Mouse (Mus musculus): Measurements from ENCODE around the gene Nog. TPM values are rescaled to one million over a fixed set of nuclear protein-coding genes. Genes with fewer than 3 reads are reported as not detected.

Nog gene
- polyA plus RNA-seq, 1 experiment, result 8.8 TPM

DNA sequence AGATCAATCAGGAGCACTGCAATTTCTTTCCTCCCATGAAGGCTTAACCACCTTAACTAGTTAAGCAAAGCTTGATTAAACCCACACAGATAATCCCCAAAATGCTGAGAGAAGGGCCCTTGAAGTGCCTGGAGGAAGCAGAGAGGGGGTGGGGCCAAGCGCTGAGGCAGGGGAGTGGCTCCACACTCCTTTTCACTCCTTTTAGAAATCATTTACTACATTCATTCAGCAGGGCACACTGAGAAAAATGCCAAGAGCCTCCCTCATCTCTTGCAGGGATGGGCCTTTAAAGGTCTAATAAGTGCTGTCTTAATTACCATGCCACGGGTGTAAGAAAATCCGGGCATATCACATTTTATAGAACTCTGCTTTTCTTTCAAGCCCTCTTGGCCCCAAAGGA, 10.2 kb upstream of the Nog start:
- no peak for TF ChIP-seq POLR2A (IDR thresholded peaks at IDR 0.05; ENCODE audit: extremely low read depth, insufficient read depth, low read length)
- TF ChIP-seq CTCF (IDR thresholded peaks at IDR 0.05; ENCODE audit: extremely low read depth, insufficient read depth, low read length), result no peak
- no peak overlapping the region for H3K27ac ChIP-seq (ENCODE audit: insufficient read depth, low read length)
- H3K4me3 ChIP-seq (ENCODE audit: insufficient read depth, low read length), result no peak overlapping the region
- no peaks in the 10 kb centered on the region for H3K4me1 ChIP-seq (ENCODE audit: control insufficient read depth, insufficient read depth, low read length)

DNA sequence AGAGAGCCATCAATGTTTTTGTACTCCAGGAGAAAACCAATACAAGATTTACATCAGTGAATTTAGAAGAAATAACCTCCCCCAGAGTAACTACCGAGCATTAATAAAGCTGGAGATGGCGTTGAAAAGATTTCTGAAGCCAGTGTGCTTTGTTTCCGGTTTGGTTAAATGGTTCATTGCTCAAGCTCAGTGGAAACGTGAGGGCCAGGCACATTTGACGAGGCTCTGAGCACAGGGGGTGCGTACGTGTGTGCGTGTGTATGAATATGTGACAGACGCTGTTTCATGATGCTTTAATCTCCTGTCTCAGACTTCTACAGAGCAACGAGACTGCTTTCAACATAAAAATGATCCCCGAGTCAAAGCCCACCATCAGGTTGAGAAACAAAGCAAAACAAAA, 8.1 kb upstream of the Nog start:
- TF ChIP-seq POLR2A (IDR thresholded peaks at IDR 0.05; ENCODE audit: extremely low read depth, insufficient read depth, low read length) (no peak), CTCF (IDR thresholded peaks at IDR 0.05; ENCODE audit: extremely low read depth, insufficient read depth, low read length) (no peak)
- no peak overlapping the region for H3K4me3 ChIP-seq (ENCODE audit: insufficient read depth, low read length)
- no peak overlapping the region for H3K27ac ChIP-seq (ENCODE audit: insufficient read depth, low read length)
- H3K4me1 ChIP-seq (ENCODE audit: control insufficient read depth, insufficient read depth, low read length), result no peaks in the 10 kb centered on the region

DNA sequence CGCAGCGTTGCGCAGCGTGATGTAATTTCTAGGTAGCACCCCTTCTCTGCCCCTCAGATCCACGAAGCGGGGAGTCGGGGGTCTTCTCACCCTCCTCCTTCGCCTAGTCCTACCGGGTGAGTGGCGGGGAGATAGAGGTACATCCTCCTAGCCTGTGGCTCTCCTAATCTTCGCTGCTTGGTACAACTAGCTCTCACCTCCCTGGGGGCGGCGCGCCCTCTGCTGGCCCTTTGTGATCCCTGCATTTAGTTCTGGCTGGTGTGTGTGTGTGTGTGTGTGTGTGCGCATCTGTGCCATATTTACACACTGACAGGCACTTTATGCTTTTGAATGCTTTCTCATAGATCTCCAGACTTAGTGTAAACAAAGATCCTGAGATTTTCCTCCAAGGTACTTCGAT, 1.3 kb upstream of the Nog start:
- no peak for TF ChIP-seq POLR2A (IDR thresholded peaks at IDR 0.05; ENCODE audit: extremely low read depth, insufficient read depth, low read length)
- TF ChIP-seq CTCF (IDR thresholded peaks at IDR 0.05; ENCODE audit: extremely low read depth, insufficient read depth, low read length), result peak; percentile 94
- no peak overlapping the region for H3K27ac ChIP-seq (ENCODE audit: insufficient read depth, low read length)
- H3K4me3 ChIP-seq (ENCODE audit: insufficient read depth, low read length), result peak overlapping the region; percentile 53
- peaks cover 2% of the 10 kb centered on the region; the same call in 1 of the 2 replicates for H3K4me1 ChIP-seq (ENCODE audit: control insufficient read depth, insufficient read depth, low read length)

DNA sequence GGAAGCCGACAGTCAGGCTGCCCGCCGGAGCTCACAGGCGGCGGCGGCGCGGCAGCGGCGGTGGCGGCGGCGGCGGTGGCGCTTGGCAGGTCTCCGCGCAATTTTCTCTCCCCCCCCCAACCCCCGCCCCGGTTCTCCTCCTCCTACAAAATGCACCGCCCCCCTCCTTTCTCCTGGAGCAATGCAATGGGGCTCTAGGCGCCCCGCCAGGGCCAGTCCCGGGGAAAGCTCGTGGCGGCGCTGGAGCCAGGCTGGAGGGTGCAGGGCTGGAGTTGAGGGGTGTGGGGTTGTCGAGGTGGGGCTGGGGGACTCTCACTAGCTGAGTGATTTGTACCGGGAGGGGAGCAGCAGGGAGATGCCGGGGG, 666 bp upstream of the Nog start:
- no peak for TF ChIP-seq CTCF (IDR thresholded peaks at IDR 0.05; ENCODE audit: extremely low read depth, insufficient read depth, low read length)
- TF ChIP-seq POLR2A (IDR thresholded peaks at IDR 0.05; ENCODE audit: extremely low read depth, insufficient read depth, low read length), result no peak
- H3K27ac ChIP-seq (ENCODE audit: insufficient read depth, low read length), result no peak overlapping the region
- H3K4me1 ChIP-seq (ENCODE audit: control insufficient read depth, insufficient read depth, low read length), result peaks cover 2% of the 10 kb centered on the region; the same call in 1 of the 2 replicates
- H3K4me3 ChIP-seq (ENCODE audit: insufficient read depth, low read length), result peak overlapping the region; percentile 53

DNA sequence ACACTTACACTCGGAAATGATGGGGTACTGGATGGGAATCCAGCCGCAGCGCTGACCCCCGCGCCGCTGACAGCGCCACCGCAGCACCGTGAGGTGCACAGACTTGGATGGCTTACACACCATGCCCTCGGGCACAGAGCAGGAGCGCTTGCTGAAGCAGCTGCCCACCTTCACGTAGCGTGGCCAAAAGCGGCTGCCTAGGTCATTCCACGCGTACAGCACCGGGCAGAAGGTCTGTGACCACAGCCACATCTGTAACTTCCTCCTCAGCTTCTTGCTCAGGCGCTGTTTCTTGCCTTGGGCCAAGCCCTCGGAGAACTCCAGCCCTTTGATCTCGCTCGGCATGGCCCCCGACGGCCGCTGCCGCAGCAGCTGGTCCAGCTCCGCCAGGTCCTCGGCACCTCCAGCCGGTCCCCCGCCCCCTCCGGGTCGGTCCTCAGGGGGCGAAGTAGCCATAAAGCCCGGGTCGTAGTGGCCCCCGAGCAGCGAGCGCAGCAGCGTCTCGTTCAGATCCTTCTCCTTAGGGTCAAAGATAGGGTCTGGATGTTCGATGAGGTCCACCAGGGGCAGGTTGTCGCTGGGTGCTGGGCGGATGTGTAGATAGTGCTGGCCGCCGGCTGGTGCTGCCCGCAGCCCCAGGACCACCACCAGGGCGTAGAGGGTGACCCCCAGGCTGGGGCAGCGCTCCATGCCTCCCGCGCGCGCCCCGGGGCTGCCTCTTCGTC, 639 bp downstream of the Nog start:
- Histone ChIP-seq H3K27ac (ENCODE audit: insufficient read depth, low read length) (peak overlapping the region; percentile 79), H3K4me3 (ENCODE audit: insufficient read depth, low read length) (peak overlapping the region; percentile 53), H3K4me1 (ENCODE audit: control insufficient read depth, insufficient read depth, low read length) (peaks cover 2% of the 10 kb centered on the region; the same call in 1 of the 2 replicates)
- TF ChIP-seq POLR2A (IDR thresholded peaks at IDR 0.05; ENCODE audit: extremely low read depth, insufficient read depth, low read length) (no peak), CTCF (IDR thresholded peaks at IDR 0.05; ENCODE audit: extremely low read depth, insufficient read depth, low read length) (no peak)

DNA sequence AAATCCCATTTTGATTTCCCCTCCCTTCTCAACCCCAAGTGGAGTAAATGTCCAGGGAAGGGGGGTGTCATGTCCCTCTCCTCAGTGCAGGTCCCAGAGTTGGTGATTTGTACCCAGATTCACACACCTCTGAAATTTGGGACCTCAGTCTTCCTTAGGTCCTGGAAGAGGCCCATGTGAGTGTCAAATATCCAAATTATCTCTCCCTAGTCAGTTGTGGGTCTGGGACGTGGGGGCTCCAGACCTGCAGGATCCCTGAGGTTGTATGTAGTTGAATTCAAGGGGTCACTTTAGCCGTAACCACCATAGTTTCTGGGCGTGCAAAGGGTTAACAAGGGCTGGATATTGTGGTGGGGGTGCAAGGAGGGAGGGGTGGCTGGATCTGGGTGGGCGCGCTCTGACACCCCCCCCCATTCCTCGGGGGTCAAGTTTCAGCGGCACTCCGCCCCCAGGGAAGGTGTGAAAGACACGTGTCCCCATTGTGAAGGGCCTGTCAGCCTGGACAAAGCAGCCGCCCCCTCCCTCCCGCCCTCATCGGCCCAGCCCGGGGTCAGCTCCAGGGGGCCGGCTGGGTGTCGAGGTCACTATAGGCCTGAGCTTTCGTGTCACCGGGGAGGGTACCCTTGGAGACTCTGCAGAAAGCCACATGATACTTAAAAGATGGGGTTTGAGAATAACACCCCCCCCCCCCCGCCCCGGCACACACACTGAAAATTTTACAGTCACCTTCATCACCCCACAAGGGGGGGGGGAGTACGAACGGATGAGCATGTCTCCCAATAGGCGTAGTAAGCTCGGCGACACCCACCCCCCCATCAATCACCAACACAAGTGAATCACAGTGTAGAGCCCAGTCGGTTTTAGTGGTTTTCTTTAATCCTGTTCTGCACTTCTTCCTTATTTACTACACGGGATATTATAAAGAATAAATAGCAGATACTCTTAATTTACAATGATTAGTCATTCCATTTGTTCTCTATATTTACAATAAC, 2.1 kb downstream of the Nog start:
- H3K4me3 ChIP-seq (ENCODE audit: insufficient read depth, low read length), result peak overlapping the region; percentile 32; the same call in 1 of the 2 replicates
- no peak overlapping the region for H3K27ac ChIP-seq (ENCODE audit: insufficient read depth, low read length)
- TF ChIP-seq POLR2A (IDR thresholded peaks at IDR 0.05; ENCODE audit: extremely low read depth, insufficient read depth, low read length) (no peak), CTCF (IDR thresholded peaks at IDR 0.05; ENCODE audit: extremely low read depth, insufficient read depth, low read length) (no peak)
- peaks cover 2% of the 10 kb centered on the region; the same call in 1 of the 2 replicates for H3K4me1 ChIP-seq (ENCODE audit: control insufficient read depth, insufficient read depth, low read length)

DNA sequence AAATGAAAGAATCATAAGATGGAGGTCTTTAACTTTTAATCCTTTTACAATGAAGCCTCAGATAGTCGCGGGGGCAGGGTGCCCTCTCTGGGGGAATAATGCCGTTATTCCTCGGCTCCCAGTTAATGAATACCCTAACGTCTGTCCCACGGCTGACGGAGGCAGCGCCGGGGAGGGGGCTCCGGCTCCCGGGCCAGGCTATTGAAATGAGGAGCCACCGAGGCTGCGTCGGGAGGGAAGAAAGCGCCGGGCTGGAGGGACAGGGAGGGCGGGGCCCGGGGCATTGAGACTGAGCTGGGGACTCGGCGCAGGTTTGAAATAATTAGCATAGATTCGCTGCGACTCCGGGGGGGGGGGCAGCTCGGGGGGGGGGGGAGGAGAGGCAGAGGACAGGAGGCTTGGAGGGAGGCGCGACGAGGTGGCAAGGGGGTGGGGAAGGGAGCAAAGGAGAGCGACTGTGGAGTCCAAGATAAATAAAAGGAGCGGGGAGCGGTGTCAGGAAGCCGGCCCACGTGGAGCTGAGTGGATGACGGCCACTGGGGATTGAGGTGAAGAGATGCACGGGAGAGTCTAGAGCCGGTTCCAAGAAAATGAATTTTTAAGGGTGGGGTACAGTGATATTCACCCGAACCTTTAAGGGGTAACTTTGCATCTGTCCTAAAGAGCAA, 2.9 kb downstream of the Nog start:
- Histone ChIP-seq H3K27ac (ENCODE audit: insufficient read depth, low read length) (no peak overlapping the region), H3K4me3 (ENCODE audit: insufficient read depth, low read length) (peak overlapping the region; percentile 32), H3K4me1 (ENCODE audit: control insufficient read depth, insufficient read depth, low read length) (peaks cover 2% of the 10 kb centered on the region; the same call in 1 of the 2 replicates)
- no peak for TF ChIP-seq POLR2A (IDR thresholded peaks at IDR 0.05; ENCODE audit: extremely low read depth, insufficient read depth, low read length)
- no peak for TF ChIP-seq CTCF (IDR thresholded peaks at IDR 0.05; ENCODE audit: extremely low read depth, insufficient read depth, low read length)

DNA sequence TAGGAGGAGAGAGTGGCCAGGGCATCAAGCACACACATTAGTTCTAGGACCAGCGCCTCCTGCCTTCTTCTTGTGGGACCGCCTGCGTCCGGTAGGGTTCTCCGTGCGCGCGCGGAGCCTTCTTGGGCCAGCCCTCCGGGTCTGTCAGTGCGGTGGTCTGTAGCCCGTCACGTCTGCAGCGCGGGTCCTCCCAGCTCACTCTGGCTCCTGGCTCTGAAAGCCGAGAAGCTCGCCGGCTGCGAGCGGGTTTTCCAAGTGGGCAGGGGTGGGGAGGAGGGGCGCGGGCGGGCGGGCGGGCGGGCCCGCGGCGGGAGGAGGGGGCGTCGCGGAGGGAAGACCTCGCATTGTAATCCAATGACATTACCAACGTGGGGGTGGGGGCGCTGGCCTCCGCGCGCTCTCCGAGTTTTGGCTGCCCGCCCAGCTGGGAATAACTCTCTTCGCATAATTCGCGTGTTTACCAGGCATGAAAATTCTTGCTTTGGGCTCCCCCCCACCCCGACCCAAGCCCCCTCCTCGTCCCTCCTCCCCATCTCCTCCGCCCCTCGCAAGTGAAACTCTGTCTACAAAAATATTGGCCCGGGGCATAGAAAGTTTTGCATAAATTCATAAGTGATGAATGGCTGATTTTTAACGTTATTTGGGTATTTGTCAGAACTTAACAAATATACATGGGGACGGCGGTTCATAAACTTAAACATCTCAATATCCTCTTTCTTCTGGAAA, 3.7 kb downstream of the Nog start:
- Histone ChIP-seq H3K27ac (ENCODE audit: insufficient read depth, low read length) (no peak overlapping the region), H3K4me1 (ENCODE audit: control insufficient read depth, insufficient read depth, low read length) (peaks cover 2% of the 10 kb centered on the region; the same call in 1 of the 2 replicates), H3K4me3 (ENCODE audit: insufficient read depth, low read length) (peak overlapping the region; percentile 32; the same call in 1 of the 2 replicates)
- TF ChIP-seq POLR2A (IDR thresholded peaks at IDR 0.05; ENCODE audit: extremely low read depth, insufficient read depth, low read length), result no peak

DNA sequence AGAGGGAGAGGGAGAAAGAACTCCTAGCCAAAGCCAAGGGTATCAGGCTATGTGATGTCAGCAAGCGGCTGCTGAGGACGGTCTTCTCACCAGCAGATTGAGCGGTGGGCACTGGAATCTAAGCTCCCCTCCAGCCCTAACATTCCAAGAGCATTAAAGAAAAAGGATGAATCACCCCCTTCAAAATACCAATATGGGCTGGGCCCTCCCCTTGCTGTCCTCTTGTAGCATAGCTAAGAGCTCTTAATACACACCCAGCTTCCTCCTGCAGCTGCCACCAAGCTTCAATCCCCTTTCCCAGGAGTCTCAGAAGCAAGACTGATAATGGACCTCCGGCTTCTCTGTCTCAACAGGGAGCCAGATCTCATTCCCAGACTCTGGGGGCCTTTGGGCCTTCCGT, 4.6 kb downstream of the Nog start:
- H3K4me1 ChIP-seq (ENCODE audit: control insufficient read depth, insufficient read depth, low read length), result peaks cover 2% of the 10 kb centered on the region; the same call in 1 of the 2 replicates
- TF ChIP-seq CTCF (IDR thresholded peaks at IDR 0.05; ENCODE audit: extremely low read depth, insufficient read depth, low read length), result no peak
- no peak for TF ChIP-seq POLR2A (IDR thresholded peaks at IDR 0.05; ENCODE audit: extremely low read depth, insufficient read depth, low read length)
- no peak overlapping the region for H3K27ac ChIP-seq (ENCODE audit: insufficient read depth, low read length)
- no peak overlapping the region for H3K4me3 ChIP-seq (ENCODE audit: insufficient read depth, low read length)
